Mouse (Mus musculus) MEL (cell line): Measurements from ENCODE around the gene Fat3.

Source experiments
- CTCF ChIP-seq, 3 experiments: IDR thresholded peaks in 2 of 3; conservative IDR thresholded peaks in 1 of 3; 2 replicates each; pipeline ENCODE4 v1.5.1; 2011 to 2012; ENCODE audit warnings: low read length in 3 of 3, low read depth in 2 of 3, mild to moderate bottlenecking in 2 of 3, improper control_type of control experiment in 1 of 3, inconsistent platforms in 1 of 3, mixed read lengths in 1 of 3, moderate library complexity in 1 of 3; ENCODE audit not compliant: control insufficient read depth in 1 of 3, insufficient read depth in 1 of 3, poor library complexity in 1 of 3, severe bottlenecking in 1 of 3
- EP300 ChIP-seq, 2 experiments: IDR thresholded peaks; 2 replicates each; pipeline ENCODE4 v1.6.1; 2011; ENCODE audit warnings: improper control_type of control experiment in 2 of 2, low read length in 2 of 2, low read depth in 1 of 2, mild to moderate bottlenecking in 1 of 2
- POLR2A ChIP-seq, 2 experiments: IDR thresholded peaks; 2 replicates each; pipeline ENCODE4 v1.6.1; 2011 to 2012; ENCODE audit warnings: low read length in 2 of 2, mild to moderate bottlenecking in 2 of 2, control low read depth in 1 of 2, improper control_type of control experiment in 1 of 2, low read depth in 1 of 2, moderate library complexity in 1 of 2; ENCODE audit not compliant: control insufficient read depth in 1 of 2, insufficient read depth in 1 of 2, poor library complexity in 1 of 2

DNA sequence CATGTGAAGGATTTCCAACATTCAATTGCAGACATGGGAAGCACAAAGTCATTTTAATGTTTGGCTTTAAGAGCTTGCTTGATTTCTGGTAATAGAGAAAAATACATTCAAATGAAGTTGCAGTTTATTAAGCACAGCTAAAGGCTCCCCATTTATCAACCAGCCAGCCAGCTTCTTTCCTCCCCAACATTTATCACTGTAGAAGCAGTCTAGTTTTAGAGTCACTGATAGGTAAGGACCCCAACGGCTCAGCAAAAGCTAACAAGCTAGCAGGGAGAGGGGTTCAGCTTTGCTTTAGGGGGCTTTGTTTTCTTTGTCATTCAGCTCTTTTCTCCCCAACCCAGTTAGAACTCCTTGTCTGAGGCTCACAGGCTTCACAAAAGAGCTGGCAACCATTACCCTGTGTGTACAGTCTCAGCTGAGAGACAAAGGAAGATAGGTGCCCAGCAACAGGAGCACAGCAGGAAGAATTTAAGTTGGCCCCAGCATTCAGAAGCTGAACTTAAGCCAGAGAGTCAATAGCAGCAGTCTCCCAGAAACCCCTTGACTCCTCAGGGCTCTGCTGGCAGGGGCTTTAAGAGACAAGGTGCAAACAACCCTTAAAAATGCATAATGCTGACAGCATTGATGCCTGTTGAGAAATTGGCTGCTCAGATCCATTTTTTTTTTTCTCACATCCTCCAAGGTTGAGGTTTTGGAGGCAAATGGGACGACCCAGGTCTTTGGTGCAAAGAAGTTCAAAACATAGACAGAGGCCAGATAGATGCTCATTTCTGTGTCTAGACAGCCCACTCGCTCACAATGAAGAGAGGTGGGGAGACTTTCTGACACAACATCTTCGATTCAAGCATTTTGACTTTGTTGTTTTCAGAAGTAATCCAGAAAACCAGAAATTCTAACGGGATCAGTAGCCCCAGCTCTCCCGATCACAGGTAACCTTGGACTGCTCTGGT, 102.1 kb downstream of the Fat3 start:
- no peak for TF ChIP-seq POLR2A (IDR thresholded peaks at IDR 0.05; ENCODE audit: control insufficient read depth in 1 of 2, insufficient read depth in 1 of 2, low read depth in 1 of 2, low read length in 2 of 2, poor library complexity in 1 of 2)
- no peak for TF ChIP-seq CTCF (IDR thresholded peaks at IDR 0.05 in 2 of 3, conservative IDR thresholded peaks at IDR 0.05 in 1 of 3; ENCODE audit: control insufficient read depth in 1 of 3, insufficient read depth in 1 of 3, low read depth in 2 of 3, low read length in 3 of 3, poor library complexity in 1 of 3, severe bottlenecking in 1 of 3)
- TF ChIP-seq EP300 (IDR thresholded peaks at IDR 0.05; ENCODE audit: low read depth in 1 of 2, low read length in 2 of 2), result peak in 1 of 2 experiments; percentile 78; a peak in 3 of 4 replicates
